ENCODE assay signal across 21 mouse cellular contexts in genomic region chr9:81136366-81136765, GRCm38 (mm10).
DNase-seq lines count a peak whose midpoint lies in the region; ATAC-seq and TF ChIP-seq lines count a peak whose summit lies in the region.
"Had no signal": no experiment of that assay in that cellular context is flagged by ENCODE, and none has a peak within 500 bp of the region (broad histone marks: within the 10 kb centered on the region; RNA-seq: fewer than 3 reads in every experiment).

No protein-coding gene starts in this region.

- TF ChIP-seq POLR2A in lung, adult 2 months (IDR thresholded peaks at IDR 0.05; ENCODE audit: borderline replicate concordance, extremely low read depth, low read depth, low read length) = no peak

- no peak overlapping the region for H3K27ac ChIP-seq in kidney, postnatal 0 days
- no peak overlapping the region for H3K27ac ChIP-seq in kidney, embryonic 14.5 days (ENCODE audit: low read depth, low read length)
- H3K27ac ChIP-seq in heart, embryonic 10.5 days = no peak overlapping the region
- H3K27ac ChIP-seq: embryonic facial prominence, embryonic 13.5 days; forebrain, embryonic 15.5 days; heart, embryonic 13.5 days; hindbrain, embryonic 12.5 days had no signal

- ATAC-seq in kidney, postnatal 0 days (replicated peaks; ENCODE audit: low FRiP score, low read depth) = no peak
- ATAC-seq in kidney, embryonic 14.5 days (ENCODE audit: low FRiP score, low TSS enrichment) = no peak
- ATAC-seq: forebrain, embryonic 15.5 days; hindbrain, embryonic 16.5 days; inflammation-experienced regulatory T-cells, adult 6 months had no signal

- DNase-seq in kidney, postnatal 0 days (ENCODE audit: low spot score) = peak; percentile 1
- peak; percentile 0 for DNase-seq in lung, postnatal 36 days
- DNase-seq in lung, adult 2 months = no peak
- DNase-seq in fibroblast of lung, adult 2 months (ENCODE audit: low read depth) = peak; percentile 10
- no peak for DNase-seq in thymus, postnatal 14 days
- no peak for DNase-seq in right cerebral cortex, adult 2 months (ENCODE audit: low spot score in 2 of 2)
- DNase-seq in heart, embryonic 10.5 days (ENCODE audit: low spot score) = no peak
- DNase-seq: adrenal gland, adult 8-10 months; cerebellum, adult 11-12 months; cerebellum, adult 9-10 months; cerebellum, postnatal 25 days; gastrocnemius, postnatal 10 days; heart, postnatal 4 days had no signal

- WGBS in kidney, postnatal 0 days = 69% methylated on average over 3 of the region's 3 CpGs
- WGBS in kidney, embryonic 14.5 days = 76% methylated on average over 3 of the region's 3 CpGs
- 63% methylated on average over 3 of the region's 3 CpGs for WGBS in lung, adult 2 months
- 87% methylated on average over 3 of the region's 3 CpGs for WGBS in heart, embryonic 10.5 days

- no peaks in the 10 kb centered on the region for H3K36me3 ChIP-seq in kidney, postnatal 0 days (ENCODE audit: insufficient read depth, low read length)
- H3K36me3 ChIP-seq in kidney, embryonic 14.5 days (ENCODE audit: control insufficient read depth, insufficient read depth, low read length) = no peaks in the 10 kb centered on the region
- H3K36me3 ChIP-seq in heart, embryonic 10.5 days = no peaks in the 10 kb centered on the region
- H3K36me3 ChIP-seq: embryonic facial prominence, embryonic 13.5 days; forebrain, embryonic 15.5 days; heart, embryonic 13.5 days; hindbrain, embryonic 12.5 days had no signal

- no peaks in the 10 kb centered on the region for H3K4me1 ChIP-seq in kidney, postnatal 0 days (replicated peaks; ENCODE audit: insufficient read depth, low read length)
- H3K4me1 ChIP-seq in kidney, embryonic 14.5 days (ENCODE audit: control insufficient read depth, insufficient read depth, low read length) = no peaks in the 10 kb centered on the region
- no peaks in the 10 kb centered on the region for H3K4me1 ChIP-seq in lung, adult 2 months (ENCODE audit: control insufficient read depth, insufficient read depth, low read length)
- no peaks in the 10 kb centered on the region for H3K4me1 ChIP-seq in heart, embryonic 10.5 days
- H3K4me1 ChIP-seq: embryonic facial prominence, embryonic 13.5 days; forebrain, embryonic 15.5 days; heart, embryonic 13.5 days; hindbrain, embryonic 12.5 days had no signal

- no peak for TF ChIP-seq CTCF in kidney, postnatal 0 days (IDR thresholded peaks at IDR 0.05; ENCODE audit: low read depth)
- TF ChIP-seq CTCF in lung, adult 2 months (IDR thresholded peaks at IDR 0.05; ENCODE audit: insufficient read depth, low read length) = no peak

- H3K9ac ChIP-seq in kidney, postnatal 0 days (ENCODE audit: low read depth, low read length) = no peak overlapping the region
- H3K9ac ChIP-seq in kidney, embryonic 14.5 days (ENCODE audit: low read depth, low read length) = no peak overlapping the region
- H3K9ac ChIP-seq: embryonic facial prominence, embryonic 13.5 days; forebrain, embryonic 15.5 days; heart, embryonic 13.5 days; hindbrain, embryonic 12.5 days had no signal

- no peak overlapping the region for H3K4me2 ChIP-seq in kidney, postnatal 0 days (ENCODE audit: low read length)
- no peak overlapping the region for H3K4me2 ChIP-seq in kidney, embryonic 14.5 days (replicated peaks; ENCODE audit: low read depth, low read length)
- H3K4me2 ChIP-seq: embryonic facial prominence, embryonic 13.5 days; forebrain, embryonic 15.5 days; heart, embryonic 13.5 days; hindbrain, embryonic 12.5 days had no signal

- no peak overlapping the region for H3K4me3 ChIP-seq in kidney, postnatal 0 days (replicated peaks; ENCODE audit: low read depth, low read length)
- H3K4me3 ChIP-seq in kidney, embryonic 14.5 days (ENCODE audit: low read length) = no peak overlapping the region
- no peak overlapping the region for H3K4me3 ChIP-seq in lung, adult 2 months (replicated peaks; ENCODE audit: extremely low read depth, low read depth, low read length)
- no peak overlapping the region for H3K4me3 ChIP-seq in heart, embryonic 10.5 days
- H3K4me3 ChIP-seq: embryonic facial prominence, embryonic 13.5 days; forebrain, embryonic 15.5 days; heart, embryonic 13.5 days; hindbrain, embryonic 12.5 days had no signal

- no peaks in the 10 kb centered on the region for H3K27me3 ChIP-seq in kidney, postnatal 0 days (ENCODE audit: insufficient read depth, low read length)
- H3K27me3 ChIP-seq in kidney, embryonic 14.5 days (ENCODE audit: control insufficient read depth, insufficient read depth, low read length) = no peaks in the 10 kb centered on the region
- H3K27me3 ChIP-seq in heart, embryonic 10.5 days (ENCODE audit: insufficient read depth, poor library complexity, severe bottlenecking) = no peaks in the 10 kb centered on the region
- H3K27me3 ChIP-seq: CH12.LX; embryonic facial prominence, embryonic 13.5 days; forebrain, embryonic 15.5 days; heart, embryonic 13.5 days; hindbrain, embryonic 12.5 days had no signal

- H3K9me3 ChIP-seq in kidney, postnatal 0 days (replicated peaks; ENCODE audit: low read length) = no peaks in the 10 kb centered on the region
- H3K9me3 ChIP-seq in kidney, embryonic 14.5 days (ENCODE audit: control insufficient read depth, low read length) = no peaks in the 10 kb centered on the region
- H3K9me3 ChIP-seq in heart, embryonic 10.5 days = no peaks in the 10 kb centered on the region
- H3K9me3 ChIP-seq: embryonic facial prominence, embryonic 13.5 days; forebrain, embryonic 15.5 days; heart, embryonic 13.5 days; hindbrain, embryonic 12.5 days had no signal

Comparison
In these comparisons a context has a peak if more than half of its experiments do, and no peak if none do; other contexts are left out.
1. DNase-seq: peak in kidney, postnatal 0 days (single experiment), lung, postnatal 36 days (single experiment) and fibroblast of lung, adult 2 months (single experiment); none in lung, adult 2 months (single experiment), thymus, postnatal 14 days (single experiment), right cerebral cortex, adult 2 months (0 of 2) and heart, embryonic 10.5 days (single experiment).